Mouse (Mus musculus): ENCODE results near the gene Ces1b. TPM values are rescaled to one million over a fixed set of nuclear protein-coding genes. Genes with fewer than 3 reads are reported as not detected.
A peak's percentile ranks its signal among the peaks of the same experiment; 100 is the strongest.

Gene Ces1b
- polyA plus RNA-seq, 1 experiment: not detected

DNA sequence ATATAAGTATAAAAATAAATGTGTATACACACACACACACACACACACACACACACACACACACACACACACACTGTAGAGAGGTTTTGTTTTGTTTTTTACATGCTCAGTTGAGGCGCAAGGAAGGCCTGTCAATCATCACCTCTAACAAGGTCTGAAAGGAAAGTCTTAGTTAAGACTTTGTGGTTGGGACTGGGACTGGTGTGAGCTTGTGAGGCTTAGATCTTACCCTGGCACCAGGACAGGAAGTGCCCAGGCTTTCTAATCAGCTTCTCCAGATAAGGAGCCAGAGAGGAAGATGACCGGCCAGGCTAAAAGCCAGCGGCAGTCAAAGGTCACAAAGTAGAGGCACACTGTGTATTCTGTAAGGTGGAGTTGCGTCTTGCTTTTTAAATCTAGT is 65.5 kb downstream of the Ces1b start:
- Histone ChIP-seq H3K4me1 (ENCODE audit: control insufficient read depth, insufficient read depth, low read length) (no peaks in the 10 kb centered on the region), H3K4me3 (ENCODE audit: insufficient read depth, low read length) (no peak overlapping the region), H3K27ac (ENCODE audit: insufficient read depth, low read length) (no peak overlapping the region)
- TF ChIP-seq CTCF (IDR thresholded peaks at IDR 0.05; ENCODE audit: borderline replicate concordance, insufficient read depth, low read length): no peak
- TF ChIP-seq POLR2A (IDR thresholded peaks at IDR 0.05; ENCODE audit: low read depth, low read length): no peak

DNA sequence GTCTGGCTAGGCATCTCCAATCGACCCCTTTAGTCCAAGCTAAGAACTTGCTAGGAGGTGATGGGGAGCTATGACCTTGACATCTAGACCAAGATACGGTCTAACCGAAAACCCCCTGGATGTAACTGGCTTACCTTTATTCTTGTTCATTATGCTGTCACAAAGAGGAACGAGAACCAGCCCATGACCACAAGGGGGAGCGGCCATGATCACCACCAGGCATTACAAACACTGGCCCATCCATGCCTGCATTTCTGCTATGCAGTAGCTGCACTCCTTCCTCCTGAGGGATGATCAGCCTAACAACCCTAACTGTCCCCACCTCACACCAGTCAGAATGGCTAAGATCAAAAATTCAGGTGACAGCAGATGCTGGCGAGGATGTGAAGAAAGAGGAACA is 67.6 kb downstream of the Ces1b start:
- no peak overlapping the region for H3K4me3 ChIP-seq (ENCODE audit: insufficient read depth, low read length)
- no peak overlapping the region for H3K27ac ChIP-seq (ENCODE audit: insufficient read depth, low read length)
- no peaks in the 10 kb centered on the region for H3K4me1 ChIP-seq (ENCODE audit: control insufficient read depth, insufficient read depth, low read length)
- TF ChIP-seq CTCF (IDR thresholded peaks at IDR 0.05; ENCODE audit: borderline replicate concordance, insufficient read depth, low read length) (peak; percentile 32; the same call in 1 of the 2 replicates), POLR2A (IDR thresholded peaks at IDR 0.05; ENCODE audit: low read depth, low read length) (no peak)

GRCm38 (mm10) chr8:93011439-93011838 is 68.4 kb downstream of the Ces1b start:
- TF ChIP-seq CTCF (IDR thresholded peaks at IDR 0.05; ENCODE audit: borderline replicate concordance, insufficient read depth, low read length): peak; percentile 95
- TF ChIP-seq POLR2A (IDR thresholded peaks at IDR 0.05; ENCODE audit: low read depth, low read length): no peak
- Histone ChIP-seq H3K4me1 (ENCODE audit: control insufficient read depth, insufficient read depth, low read length) (no peaks in the 10 kb centered on the region), H3K27ac (ENCODE audit: insufficient read depth, low read length) (no peak overlapping the region), H3K4me3 (ENCODE audit: insufficient read depth, low read length) (no peak overlapping the region)

GRCm38 (mm10) chr8:93010286-93010685 is 69.5 kb downstream of the Ces1b start:
- TF ChIP-seq POLR2A (IDR thresholded peaks at IDR 0.05; ENCODE audit: low read depth, low read length) (no peak), CTCF (IDR thresholded peaks at IDR 0.05; ENCODE audit: borderline replicate concordance, insufficient read depth, low read length) (no peak)
- Histone ChIP-seq H3K27ac (ENCODE audit: insufficient read depth, low read length) (no peak overlapping the region), H3K4me1 (ENCODE audit: control insufficient read depth, insufficient read depth, low read length) (no peaks in the 10 kb centered on the region), H3K4me3 (ENCODE audit: insufficient read depth, low read length) (no peak overlapping the region)

Other genes starting within 250 kb of the Ces1b start
- 4.3 and 7.6 TPM in 2 replicates for gene Lpcat2, start 224.7 kb downstream of the Ces1b start, polyA plus RNA-seq (2011; ENCODE audit: insufficient read length, low read depth, missing spikeins)
- 1.7 TPM in 1 of 2 replicates, not detected in the other for gene Capns2, start 178.6 kb downstream of the Ces1b start, polyA plus RNA-seq (2011; ENCODE audit: insufficient read length, low read depth, missing spikeins)
- gene Slc6a2, start 119.9 kb downstream of the Ces1b start, polyA plus RNA-seq (2011; ENCODE audit: insufficient read length, low read depth, missing spikeins): 0.09 TPM in 1 of 2 replicates, not detected in the other
- 0.44 TPM in 1 of 2 replicates, not detected in the other for gene Ces1a, start 31.8 kb downstream of the Ces1b start, polyA plus RNA-seq (2011; ENCODE audit: insufficient read length, low read depth, missing spikeins)
- not detected in 2 replicates for gene Ces1c, start 51.3 kb upstream of the Ces1b start, polyA plus RNA-seq (2011; ENCODE audit: insufficient read length, low read depth, missing spikeins)
- not detected in 2 replicates for gene Ces1d, start 117.8 kb upstream of the Ces1b start, polyA plus RNA-seq (2011; ENCODE audit: insufficient read length, low read depth, missing spikeins)
- gene Ces1e, start 149.6 kb upstream of the Ces1b start, polyA plus RNA-seq (2011; ENCODE audit: insufficient read length, low read depth, missing spikeins): not detected in 2 replicates
- not detected in 2 replicates for gene Ces1f, start 199.7 kb upstream of the Ces1b start, polyA plus RNA-seq (2011; ENCODE audit: insufficient read length, low read depth, missing spikeins)

Data from embryonic fibroblast, embryonic 13.5 days (primary cell).